Mouse (Mus musculus) olfactory bulb, adult 2 months (tissue): Measurements from ENCODE around the gene Rap1gap.

Source experiments
- CTCF ChIP-seq: fragments of 200-500 bp; IDR thresholded peaks from 2 replicates; pipeline ENCODE4 v1.5.1; 2012; ENCODE audit warnings: low read depth, mild to moderate bottlenecking, low read length, moderate library complexity; ENCODE audit not compliant: insufficient read depth
- POLR2A ChIP-seq: fragments of 200-500 bp; IDR thresholded peaks from 2 replicates; pipeline ENCODE4 v1.6.1; 2012; ENCODE audit warnings: mild to moderate bottlenecking, low read depth, low read length, moderate library complexity; ENCODE audit not compliant: insufficient read depth

GRCm38 (mm10) chr4:137747091-137747490, 82.6 kb downstream of the Rap1gap start:
- TF ChIP-seq CTCF (no peak), POLR2A (no peak)
